Mouse (Mus musculus) lung, adult 2 months (tissue): ENCODE results near the gene Spata5. TPM values are rescaled to one million over a fixed set of nuclear protein-coding genes. Genes with fewer than 3 reads are reported as not detected.

Experiments
- DNase-seq: peaks from one replicate; pipeline ENCODE4 v3.0.0; 2022
- H3K4me1 ChIP-seq: fragments of 200-500 bp; 2 replicates; pipeline ENCODE4 v1.6.1; 2011; ENCODE audit warnings: low read length; ENCODE audit not compliant: control insufficient read depth, insufficient read depth
- H3K4me3 ChIP-seq: fragments of 200-500 bp; replicated peaks from 2 replicates; pipeline ENCODE3; 2011; ENCODE audit warnings: low read depth, mild to moderate bottlenecking, control low read depth, low read length; ENCODE audit errors: extremely low read depth
- CTCF ChIP-seq: fragments of 200-500 bp; IDR thresholded peaks from 2 replicates; pipeline ENCODE4 v1.5.1; 2011; ENCODE audit warnings: mild to moderate bottlenecking, low read length, control low read depth; ENCODE audit not compliant: insufficient read depth
- POLR2A ChIP-seq: fragments of 200-500 bp; IDR thresholded peaks from 2 replicates; pipeline ENCODE4 v1.6.1; 2011; ENCODE audit warnings: low read depth, mild to moderate bottlenecking, control low read depth, low read length, borderline replicate concordance; ENCODE audit errors: extremely low read depth
- WGBS: fragments of 180-500 bp; shearing (Covaris S2); methylation state at CpG from one replicate; pipeline ENCODE4 v1.1.7; 2018; 5-methylcytosine and 5-hydroxymethylcytosine counted together
- polyA plus RNA-seq: library from polyadenylated mRNA; depleted of rRNA; stranded (reverse); fragments of >200 nt; gene quantifications from 2 replicates; pipeline ENCODE4 v1.2.3, GENCODE M21; 2012

The Spata5 gene
- polyA plus RNA-seq, 1 experiment = 2.4 TPM

- TF ChIP-seq CTCF (no peak), POLR2A (no peak)
- no peak for DNase-seq
- 96% methylated on average over 4 of the region's 4 CpGs for WGBS
- no peaks in the 10 kb centered on the region for H3K4me1 ChIP-seq
- no peak overlapping the region for H3K4me3 ChIP-seq
Measured at GRCm38 (mm10) chr3:37546351-37546750, 126.7 kb downstream of the Spata5 start.

GRCm38 (mm10) chr3:37550190-37550589 lies 130.5 kb downstream of the Spata5 start:
- no peaks in the 10 kb centered on the region for H3K4me1 ChIP-seq
- WGBS = 93% methylated on average over 3 of the region's 3 CpGs
- DNase-seq = no peak
- no peak overlapping the region for H3K4me3 ChIP-seq
- TF ChIP-seq POLR2A (no peak), CTCF (no peak)

- 55% methylated on average over 1 of the region's 1 CpGs for WGBS
- TF ChIP-seq POLR2A (no peak), CTCF (no peak)
- no peak overlapping the region for H3K4me3 ChIP-seq
- H3K4me1 ChIP-seq = no peaks in the 10 kb centered on the region
- DNase-seq = no peak
Measured at GRCm38 (mm10) chr3:37550594-37550993, 130.9 kb downstream of the Spata5 start.

- TF ChIP-seq POLR2A (no peak), CTCF (no peak)
- 90% methylated on average over 1 of the region's 1 CpGs for WGBS
- no peak for DNase-seq
Measured at GRCm38 (mm10) chr3:37551486-37551885, 131.8 kb downstream of the Spata5 start.

GRCm38 (mm10) chr3:37552244-37552643 lies 132.5 kb downstream of the Spata5 start:
- H3K4me1 ChIP-seq = peaks cover 8% of the 10 kb centered on the region
- WGBS = 99% methylated on average over 3 of the region's 3 CpGs
- no peak for DNase-seq
- no peak overlapping the region for H3K4me3 ChIP-seq
- TF ChIP-seq CTCF (no peak), POLR2A (no peak)

More at GRCm38 (mm10) chr3:37551486-37551885, 131.8 kb downstream of the Spata5 start:
- H3K4me3 ChIP-seq = no peak overlapping the region
- peaks cover 5% of the 10 kb centered on the region for H3K4me1 ChIP-seq

GRCm38 (mm10) chr3:37553371-37554033 lies 133.8 kb downstream of the Spata5 start:
- DNase-seq = no peak
- peaks cover 8% of the 10 kb centered on the region for H3K4me1 ChIP-seq
- TF ChIP-seq CTCF (no peak), POLR2A (no peak)
- whole genome bisulfite sequencing = 94% methylated on average over 1 of the region's 1 CpGs
- no peak overlapping the region for H3K4me3 ChIP-seq

- Histone ChIP-seq H3K4me3 (no peak overlapping the region), H3K4me1 (peaks cover 8% of the 10 kb centered on the region)
- no peak for DNase-seq
- TF ChIP-seq POLR2A = no peak
- TF ChIP-seq CTCF = no peak
- 22% methylated on average over 7 of the region's 7 CpGs for WGBS
Measured at GRCm38 (mm10) chr3:37556412-37557113, 136.9 kb downstream of the Spata5 start.

GRCm38 (mm10) chr3:37557741-37558479 lies 138.2 kb downstream of the Spata5 start:
- WGBS = 70% methylated on average over 4 of the region's 4 CpGs
- Histone ChIP-seq H3K4me1 (peaks cover 8% of the 10 kb centered on the region), H3K4me3 (no peak overlapping the region)
- no peak for DNase-seq
- no peak for TF ChIP-seq CTCF

- TF ChIP-seq CTCF (no peak), POLR2A (no peak)
- no peak for DNase-seq
- H3K4me3 ChIP-seq = no peak overlapping the region
- H3K4me1 ChIP-seq = peaks cover 8% of the 10 kb centered on the region
- WGBS = 88% methylated on average over 2 of the region's 2 CpGs
Measured at GRCm38 (mm10) chr3:37559339-37559738, 139.6 kb downstream of the Spata5 start.

- no peak for DNase-seq
- Histone ChIP-seq H3K4me3 (no peak overlapping the region), H3K4me1 (peaks cover 3% of the 10 kb centered on the region)
- TF ChIP-seq CTCF (no peak), POLR2A (no peak)
- 90% methylated on average over 3 of the region's 3 CpGs for WGBS
Measured at GRCm38 (mm10) chr3:37561466-37561865, 141.8 kb downstream of the Spata5 start.

GRCm38 (mm10) chr3:37566097-37566496 lies 146.4 kb downstream of the Spata5 start:
- no peak for DNase-seq
- Histone ChIP-seq H3K4me3 (no peak overlapping the region), H3K4me1 (no peaks in the 10 kb centered on the region)
- TF ChIP-seq CTCF (no peak), POLR2A (no peak)
- 97% methylated on average over 6 of the region's 6 CpGs for WGBS
